Mouse (Mus musculus) monocyte, adult 5-6 weeks (primary cell): ENCODE measurements around the gene Hamp2. TPM values are rescaled to one million over a fixed set of nuclear protein-coding genes. Genes with fewer than 3 reads are reported as not detected.
"Not testable (repeated sequence)": the region's sequence is repeated elsewhere in the genome, so short reads cannot be mapped to it uniquely, and the experiment has no call there.

Experiments used
- ATAC-seq: fragments of 153-309, 156-312 bp; replicated peaks from 2 replicates; pipeline ENCODE4 v1.8.0; 2017; ENCODE audit warnings: mild to moderate bottlenecking; ENCODE audit not compliant: low TSS enrichment, insufficient number of reproducible peaks, severe bottlenecking, poor library complexity, low FRiP score
- total RNA-seq: library from RNA; stranded (forward); fragments of 200-1000, 200-491, 200-594 nt; gene quantifications from 3 replicates; pipeline ENCODE4 v1.2.3, GENCODE M21; 2017

The Hamp2 gene
- not detected in 3 replicates for total RNA-seq

- ATAC-seq, result not testable (repeated sequence)
Observed at GRCm38 (mm10) chr7:30924581-30924980, at the start of gene Hamp2. Gene Hamp2, minus strand, starts transcription at chr7:30924681.

- peak; percentile 80 for ATAC-seq
Observed at GRCm38 (mm10) chr7:30973501-30974289, 49.2 kb upstream of the Hamp2 start, which contains the start of gene Fam187b. Gene Fam187b, plus strand, starts transcription at chr7:30973790.

- no peak for ATAC-seq
Observed at GRCm38 (mm10) chr7:30973251-30973500, 48.7 kb upstream of the Hamp2 start, which contains the start of gene Lsr. Gene Lsr, minus strand, starts transcription at chr7:30973464.

GRCm38 (mm10) chr7:30972426-30973250 is 48.2 kb upstream of the Hamp2 start:
- 0 out of 2 replicates have a peak, but pooled peaks have one; percentile 11 for ATAC-seq

GRCm38 (mm10) chr7:30971901-30972300 is 47.4 kb upstream of the Hamp2 start:
- no peak for ATAC-seq

- ATAC-seq, result no peak
Observed at GRCm38 (mm10) chr7:30969174-30969573, 44.7 kb upstream of the Hamp2 start.

- no peak for ATAC-seq
Observed at GRCm38 (mm10) chr7:30968611-30969010, 44.1 kb upstream of the Hamp2 start.

GRCm38 (mm10) chr7:30966657-30967056 is 42.2 kb upstream of the Hamp2 start:
- no peak for ATAC-seq

DNA sequence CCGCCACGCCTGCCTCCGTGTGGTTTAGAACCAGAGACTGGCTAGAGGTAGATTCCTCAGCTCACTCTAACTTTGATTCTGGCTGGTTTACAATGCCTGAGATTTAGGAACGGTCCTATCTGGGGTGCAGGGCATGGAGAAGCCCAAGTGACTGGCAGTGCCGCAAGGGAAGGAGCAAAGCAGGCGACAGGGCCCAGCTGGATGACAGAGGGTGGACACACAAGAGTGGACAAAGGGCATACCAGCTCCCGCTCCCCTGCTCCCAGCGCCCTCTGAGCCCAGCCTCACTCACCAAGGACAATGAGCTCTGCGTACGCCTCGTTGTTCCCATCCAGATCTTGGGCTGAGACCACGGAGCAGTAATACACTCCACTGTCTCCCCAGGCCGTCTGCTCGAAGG is 41.2 kb upstream of the Hamp2 start:
- no peak for ATAC-seq

DNA sequence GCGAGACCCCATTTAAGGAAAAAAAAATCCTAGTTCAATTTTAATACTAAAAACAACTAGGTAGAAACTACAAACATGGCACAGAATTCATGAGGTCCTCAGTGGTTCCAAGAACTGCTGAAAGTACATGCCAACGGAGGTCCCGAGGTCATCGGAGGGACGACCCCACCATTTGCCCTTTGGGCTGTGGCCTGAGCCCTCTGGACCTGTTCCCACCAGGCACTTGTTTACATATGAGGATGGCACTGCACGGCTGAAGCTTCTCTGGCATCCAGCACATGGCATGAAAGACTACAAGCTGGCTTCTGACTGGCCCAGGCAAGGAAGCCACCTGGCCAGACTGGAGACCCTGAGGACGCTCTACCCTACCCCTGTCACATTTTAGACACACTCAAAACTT is 39.9 kb upstream of the Hamp2 start:
- no peak for ATAC-seq

- ATAC-seq, result no peak
Observed at GRCm38 (mm10) chr7:30962862-30963261, 38.4 kb upstream of the Hamp2 start.

DNA sequence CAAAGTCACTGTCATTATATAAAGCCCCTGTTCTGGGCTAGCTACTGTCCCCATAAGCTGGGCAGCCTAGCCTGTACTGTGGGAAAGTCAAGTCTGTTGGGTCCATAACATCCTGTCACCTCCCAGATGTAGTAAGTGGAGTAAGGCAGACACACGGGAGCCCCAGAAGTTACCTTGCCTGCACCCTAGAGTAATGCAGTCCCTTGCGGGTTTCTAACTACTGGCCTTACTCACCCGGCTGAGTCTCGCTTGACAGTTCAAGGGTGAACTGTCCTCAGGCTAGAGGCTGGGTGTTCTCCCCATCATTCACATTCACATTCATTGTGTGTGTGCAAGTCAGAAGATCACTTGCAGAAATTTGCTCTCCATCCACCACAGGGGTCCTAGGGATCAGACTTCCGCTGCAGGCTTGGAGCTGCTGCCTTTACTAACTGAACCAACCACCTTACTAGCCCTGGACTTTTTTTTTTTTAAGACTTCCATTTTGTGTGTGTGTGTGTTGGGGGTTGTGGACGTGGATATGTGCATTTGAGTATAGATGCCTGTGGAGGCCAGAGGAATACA is 35.4 kb upstream of the Hamp2 start:
- no peak for ATAC-seq

- no peak for ATAC-seq
Observed at GRCm38 (mm10) chr7:30958866-30959487, 34.5 kb upstream of the Hamp2 start.

GRCm38 (mm10) chr7:30958109-30958865 is 33.8 kb upstream of the Hamp2 start:
- ATAC-seq, result no peak

GRCm38 (mm10) chr7:30957367-30957783 is 32.9 kb upstream of the Hamp2 start:
- ATAC-seq, result no peak

GRCm38 (mm10) chr7:30956756-30957366 is 32.4 kb upstream of the Hamp2 start, which contains the start of gene Usf2:
Gene Usf2, minus strand, starts transcription at chr7:30956803.
- ATAC-seq, result no peak

DNA sequence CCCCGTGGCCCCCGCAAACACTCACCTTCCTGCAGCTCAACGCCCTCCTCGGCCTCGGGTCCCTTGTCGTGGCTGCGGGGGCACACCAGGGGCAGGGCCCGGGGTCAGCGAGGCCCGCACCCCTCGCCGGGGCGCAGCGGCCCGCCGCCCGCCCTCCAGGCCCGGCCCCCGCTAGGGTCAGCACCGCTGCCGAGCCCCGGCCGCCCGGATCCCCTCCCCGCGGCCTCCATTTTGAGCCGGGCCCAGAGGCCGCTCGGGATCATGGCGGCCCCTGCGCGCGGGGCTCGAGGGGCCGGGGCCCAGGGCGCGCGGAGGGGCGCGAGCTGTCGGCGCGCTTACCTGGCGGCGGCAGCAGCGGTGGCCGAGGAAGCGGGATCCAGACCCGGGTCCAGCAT is 31.9 kb upstream of the Hamp2 start:
- no peak for ATAC-seq
